Mouse (Mus musculus) adrenal gland, postnatal 36 days (tissue): Measurements from ENCODE around the gene Oit3. TPM values are rescaled to one million over a fixed set of nuclear protein-coding genes. Genes with fewer than 3 reads are reported as not detected.

Source experiments
- DNase-seq, 2 experiments: peaks; one replicate each; pipeline ENCODE4 v3.0.0; 2021; ENCODE audit warnings: mixed read lengths in 1 of 2
- long read RNA-seq, 2 experiments: library from polyadenylated mRNA; stranded (forward); transcript quantifications; one replicate each; pipeline ENCODE4 v2.0.0; 2021; ENCODE audit warnings: borderline sequencing depth in 2 of 2
- total RNA-seq, 2 experiments: library from RNA; stranded (reverse); gene quantifications; 2 replicates each; pipeline ENCODE4 v1.2.3; 2021

The Oit3 gene
- 1 to 10 TPM; 2.8 to 3.7 TPM for total RNA-seq
- long read RNA-seq, experiment 1 = 0 reads
- long read RNA-seq, experiment 2, partial matches to known transcripts = 0 of 3 reads
- long read RNA-seq, experiment 2, other reads (novel, unspliced or antisense) = 0 of 3 reads

DNA sequence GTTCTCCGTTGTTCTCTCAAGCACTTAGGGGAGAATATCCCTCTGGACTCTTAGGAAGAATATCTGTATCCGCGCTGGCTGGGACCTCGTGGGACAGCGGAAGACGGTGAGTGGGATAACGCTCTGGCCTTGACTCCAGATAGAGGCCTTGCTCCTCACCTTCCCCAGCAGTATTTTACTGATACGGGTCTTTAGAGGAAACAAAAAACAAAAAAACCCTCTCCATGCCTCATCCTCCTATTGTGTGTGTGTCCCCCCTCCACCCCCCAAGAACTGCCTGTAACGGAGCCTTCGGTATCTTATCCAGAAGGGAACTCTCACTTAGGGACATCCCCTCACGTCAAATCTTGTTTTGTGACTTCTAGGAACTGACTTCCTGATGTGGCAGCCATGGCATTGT, at the start of gene Oit3:
Gene Oit3 (minus strand): TSS at position 44 of the 400 bp plus-strand sequence.
- no peak for DNase-seq

DNA sequence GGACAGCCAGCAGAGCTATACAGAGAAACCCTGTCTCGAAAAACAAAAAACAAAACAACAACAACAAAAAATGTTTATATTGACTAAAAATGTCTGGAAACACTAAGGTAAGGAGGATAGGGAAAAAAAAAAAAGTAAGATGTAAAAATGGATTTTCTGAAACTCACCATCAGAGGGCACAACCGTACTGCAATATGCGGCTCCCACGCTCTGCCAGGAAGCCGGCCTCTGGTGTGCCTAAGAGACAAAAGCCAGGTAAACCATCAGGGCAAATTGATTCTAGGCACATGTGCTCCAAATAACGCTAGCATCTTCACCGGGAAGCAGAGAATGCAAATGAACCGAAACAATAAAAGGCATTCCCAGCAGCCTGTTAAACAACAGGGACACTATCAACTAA, 49.3 kb upstream of the Oit3 start:
- peak in 1 of 2 experiments; percentile 22 for DNase-seq

DNA sequence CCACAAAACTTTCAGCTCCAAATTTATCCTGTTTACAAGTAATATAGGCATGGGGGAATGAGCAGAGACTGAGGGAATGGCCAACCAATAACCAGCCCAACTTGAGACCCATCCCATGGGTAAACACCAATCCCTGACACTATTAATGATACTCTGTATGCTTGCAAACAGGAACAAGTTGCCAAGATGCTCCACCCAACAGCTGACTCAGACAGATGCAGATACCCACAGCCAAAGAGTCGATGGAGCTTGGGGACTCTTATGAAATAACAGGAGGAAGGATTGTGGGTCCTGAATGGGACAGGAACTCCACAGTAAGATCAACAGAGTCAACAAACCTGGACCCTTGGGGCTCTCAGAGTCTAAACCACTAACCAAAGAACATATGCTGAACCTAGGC, 47.8 kb upstream of the Oit3 start:
- no peak for DNase-seq

DNA sequence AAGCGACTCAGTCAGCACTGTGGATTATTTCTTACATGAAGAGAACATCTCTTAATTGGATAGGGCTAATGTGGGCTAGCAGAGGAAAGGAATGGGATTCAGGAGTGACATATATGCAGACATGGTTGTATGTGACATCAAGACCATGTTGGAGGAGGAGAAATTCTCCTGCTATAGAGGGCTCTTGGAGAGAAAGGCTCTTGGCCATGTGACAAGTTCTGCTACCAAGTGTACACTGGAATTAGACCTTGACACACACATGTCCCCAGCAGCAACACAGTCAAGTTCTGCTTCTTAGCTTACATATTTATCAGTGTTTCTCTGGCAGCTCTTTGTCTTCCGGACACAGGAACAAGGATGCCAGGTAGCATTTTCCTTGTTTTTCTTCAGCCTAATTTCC, 45.8 kb upstream of the Oit3 start:
- DNase-seq = no peak

DNA sequence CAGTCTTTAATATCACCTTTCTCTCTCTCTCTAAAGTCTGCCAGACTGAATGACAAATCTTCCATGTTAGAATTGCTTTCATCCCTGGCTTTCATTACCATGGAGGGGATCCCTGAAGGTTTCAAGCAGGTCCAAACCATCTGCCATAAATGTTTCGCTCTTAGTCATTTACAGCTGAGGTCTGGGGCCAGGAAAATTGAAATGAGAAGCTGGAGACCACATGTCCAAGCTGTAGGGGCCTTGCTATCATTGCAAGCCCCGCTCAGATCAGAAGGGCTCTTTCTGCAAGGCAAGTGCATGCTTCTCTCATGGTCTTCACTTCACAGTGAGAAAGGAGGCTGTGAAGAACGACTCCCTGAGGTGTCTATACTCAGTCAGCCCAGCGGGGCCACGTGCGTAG, 42.7 kb upstream of the Oit3 start:
- no peak for DNase-seq

DNA sequence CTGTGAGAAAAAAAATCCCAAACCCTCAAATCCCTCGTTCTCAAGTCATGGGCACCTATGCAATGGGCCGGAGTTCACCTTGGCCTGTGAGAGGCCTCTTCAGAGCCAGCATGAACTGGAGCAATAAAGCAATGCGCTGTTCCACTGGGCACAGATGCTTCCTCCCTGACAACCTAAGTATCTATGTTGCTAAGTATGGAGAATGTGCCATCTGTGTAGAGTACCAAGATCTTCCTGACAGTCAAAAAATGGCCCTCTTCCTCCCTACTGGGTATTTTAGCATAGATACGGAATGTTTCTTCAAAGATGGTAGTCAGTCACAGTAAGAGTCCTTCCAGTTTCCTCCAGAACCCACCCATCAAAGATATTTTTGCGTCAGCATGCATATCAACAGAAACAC, 39.8 kb upstream of the Oit3 start:
- DNase-seq = no peak

DNA sequence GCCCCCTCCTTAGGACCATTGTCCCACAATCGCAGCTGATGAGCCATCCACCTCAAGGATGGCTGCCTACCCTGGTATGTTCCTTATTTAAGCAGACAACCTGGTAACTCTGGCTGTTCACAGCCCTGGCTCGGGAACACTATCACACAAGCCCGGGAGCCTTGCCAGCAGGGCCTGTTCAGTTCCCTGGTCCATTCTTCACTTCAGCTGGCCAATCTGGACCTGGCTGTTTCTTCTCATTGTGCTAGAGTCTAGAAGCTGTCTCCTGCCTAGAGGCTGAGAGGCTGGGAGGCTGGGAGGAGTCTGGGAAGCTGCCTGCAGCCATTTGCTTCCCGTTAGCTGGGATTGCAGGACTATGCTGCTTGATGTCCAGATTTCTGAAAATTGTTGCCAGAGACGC, 28.9 kb upstream of the Oit3 start:
- no peak for DNase-seq

DNA sequence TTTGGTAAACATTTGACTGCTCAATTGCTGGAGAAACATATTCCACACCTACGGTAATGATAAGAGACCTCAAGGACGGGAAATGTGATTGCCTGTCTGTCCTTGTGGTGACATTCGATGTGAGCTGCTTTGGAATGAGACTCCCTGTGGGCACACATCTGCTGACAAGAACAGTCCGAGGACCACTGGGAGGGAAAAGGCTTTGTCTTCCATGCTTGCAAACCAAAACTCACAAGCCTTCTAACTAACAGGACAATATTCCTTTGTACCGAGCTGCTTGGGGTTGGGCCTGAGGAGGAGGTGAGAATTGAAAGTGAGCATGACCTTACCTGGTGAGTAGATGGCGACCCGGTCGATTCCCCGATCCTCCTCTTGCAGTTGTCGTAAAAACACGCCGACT, 25.7 kb upstream of the Oit3 start:
- DNase-seq = no peak

DNA sequence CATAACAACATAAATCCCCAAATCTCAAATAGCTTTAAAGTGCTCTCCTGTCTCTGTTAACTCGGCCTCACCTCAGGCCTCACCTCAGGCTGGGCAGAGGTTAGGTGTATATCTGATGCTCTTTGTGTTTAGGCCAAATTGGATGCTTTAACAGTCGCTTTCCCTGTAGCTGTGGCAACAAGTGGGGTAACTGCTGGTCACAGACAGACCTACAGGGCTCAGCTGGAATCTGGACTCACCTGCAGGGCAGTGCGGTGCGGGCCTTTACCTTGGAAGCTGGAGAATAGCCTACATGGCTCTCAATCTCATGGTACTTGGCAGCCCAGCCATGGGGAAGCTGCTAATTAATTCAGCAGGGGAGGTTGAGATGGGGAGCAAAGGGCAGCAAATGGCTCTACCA, 25.0 kb upstream of the Oit3 start:
- no peak for DNase-seq

DNA sequence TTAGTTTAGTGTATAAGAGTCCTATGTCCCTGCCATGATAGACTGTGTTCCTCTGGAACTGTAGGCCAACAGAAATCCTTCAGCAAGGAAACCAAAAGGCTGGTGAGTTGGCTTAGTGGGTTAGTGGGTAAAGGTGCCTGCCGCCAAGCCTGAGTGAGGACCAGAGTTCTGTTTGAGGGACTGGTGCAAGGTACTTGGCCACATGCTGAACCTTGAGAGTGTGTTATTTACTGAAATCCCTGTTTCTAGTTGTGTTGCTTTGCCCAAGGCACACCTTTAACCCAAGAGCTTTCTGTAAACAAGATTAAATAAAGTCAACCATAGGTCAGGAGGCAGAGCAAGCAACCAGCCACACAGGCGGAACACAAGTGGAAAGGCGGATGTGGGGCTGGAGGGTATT, 24.0 kb upstream of the Oit3 start:
- no peak for DNase-seq

DNA sequence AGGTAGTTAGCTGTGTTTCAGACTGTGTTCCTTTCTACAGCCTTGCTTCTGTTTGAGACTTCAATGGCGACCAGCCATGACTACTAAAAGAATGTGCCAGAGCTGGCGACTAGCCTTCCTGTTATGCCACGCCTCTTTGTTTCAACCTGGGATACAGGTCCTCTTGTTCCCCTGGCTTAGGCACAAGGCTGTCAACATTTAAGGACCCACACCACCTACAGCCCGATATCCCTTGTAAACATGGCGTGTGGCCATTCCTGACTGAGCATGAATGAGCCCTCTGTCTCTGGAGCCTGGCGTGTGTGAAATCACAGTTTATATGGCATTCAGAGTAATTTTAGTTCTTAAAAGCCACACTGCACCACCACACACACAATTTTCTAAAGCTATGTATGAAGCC, 20.7 kb upstream of the Oit3 start:
- DNase-seq = no peak

DNA sequence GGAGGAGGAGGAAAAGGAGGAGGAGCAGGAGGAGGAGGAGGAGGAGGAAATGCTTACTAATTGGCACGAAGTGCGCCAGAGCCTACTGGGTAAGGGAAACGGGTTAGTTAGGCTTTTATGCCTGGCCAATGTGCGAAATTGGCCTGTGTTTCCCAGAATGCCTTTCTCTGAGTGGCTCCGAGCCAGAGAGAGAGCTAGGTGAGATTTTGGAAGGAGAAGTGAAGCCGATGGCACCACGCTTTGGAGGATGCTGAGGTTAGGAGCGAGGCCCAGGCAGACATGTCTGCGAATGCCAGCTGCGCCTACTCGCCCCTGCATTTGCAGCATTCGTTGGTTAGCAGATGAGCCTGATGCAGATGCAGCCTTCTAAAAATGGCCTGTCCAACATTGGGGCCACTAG, 18.2 kb upstream of the Oit3 start:
- no peak for DNase-seq

DNA sequence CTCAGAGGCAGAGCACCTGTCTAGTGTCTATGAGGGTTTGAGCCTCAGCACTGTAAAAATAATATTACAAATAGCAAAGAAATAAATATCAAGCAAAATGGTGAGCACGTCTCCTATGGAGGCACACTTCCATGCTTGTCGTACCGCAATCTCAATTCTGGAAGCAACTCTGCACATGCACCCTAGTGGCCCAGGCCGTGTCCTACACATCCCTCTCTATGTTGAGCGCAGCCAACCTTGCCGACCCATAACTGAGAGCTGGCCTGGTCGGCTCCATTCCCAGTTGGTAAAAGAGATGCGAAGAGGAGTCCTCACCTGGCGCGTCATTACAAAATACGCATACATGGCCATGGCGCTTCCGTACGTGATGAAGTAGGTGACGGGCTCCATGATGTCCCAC, 13.1 kb upstream of the Oit3 start:
- no peak for DNase-seq

DNA sequence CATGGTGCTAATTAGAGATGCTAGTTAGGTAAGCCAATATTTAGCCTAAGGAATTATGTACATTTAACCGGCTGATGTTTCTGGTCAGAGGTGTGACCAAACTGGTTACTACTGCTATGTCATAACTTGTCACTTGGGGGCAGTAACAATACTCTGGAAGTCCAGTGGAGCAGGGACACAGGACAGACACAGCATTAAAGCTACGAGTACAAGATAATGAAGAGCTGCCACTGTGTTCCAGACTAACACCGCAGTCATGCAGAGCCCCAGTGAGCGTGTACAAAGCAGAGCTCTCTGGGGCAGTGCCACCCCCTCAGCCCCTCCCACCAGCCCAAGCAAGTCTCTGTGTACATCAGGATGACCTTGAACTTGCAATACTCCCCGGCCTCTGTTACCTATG, 10.3 kb upstream of the Oit3 start:
- peak in 1 of 2 experiments; percentile 28 for DNase-seq

DNA sequence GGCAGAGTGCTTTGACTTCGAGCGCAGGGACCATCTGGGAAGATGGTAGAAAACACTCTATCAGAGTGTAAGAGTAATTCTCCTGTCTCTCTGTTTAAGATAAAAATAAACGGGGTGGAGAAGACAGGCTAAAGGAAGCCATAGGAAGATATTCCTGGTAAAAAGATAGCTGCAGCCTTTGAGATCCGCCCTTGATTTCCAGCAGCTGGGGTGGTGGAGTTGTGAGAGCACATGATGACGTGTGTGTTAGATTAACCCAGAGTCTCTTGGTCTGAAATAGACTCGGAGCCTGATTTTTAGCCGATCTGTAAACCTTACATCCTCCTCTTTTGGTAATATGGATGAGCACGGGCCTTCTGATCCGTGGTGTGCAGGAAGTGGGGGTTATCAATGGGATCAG, 6.0 kb upstream of the Oit3 start:
- DNase-seq = no peak

DNA sequence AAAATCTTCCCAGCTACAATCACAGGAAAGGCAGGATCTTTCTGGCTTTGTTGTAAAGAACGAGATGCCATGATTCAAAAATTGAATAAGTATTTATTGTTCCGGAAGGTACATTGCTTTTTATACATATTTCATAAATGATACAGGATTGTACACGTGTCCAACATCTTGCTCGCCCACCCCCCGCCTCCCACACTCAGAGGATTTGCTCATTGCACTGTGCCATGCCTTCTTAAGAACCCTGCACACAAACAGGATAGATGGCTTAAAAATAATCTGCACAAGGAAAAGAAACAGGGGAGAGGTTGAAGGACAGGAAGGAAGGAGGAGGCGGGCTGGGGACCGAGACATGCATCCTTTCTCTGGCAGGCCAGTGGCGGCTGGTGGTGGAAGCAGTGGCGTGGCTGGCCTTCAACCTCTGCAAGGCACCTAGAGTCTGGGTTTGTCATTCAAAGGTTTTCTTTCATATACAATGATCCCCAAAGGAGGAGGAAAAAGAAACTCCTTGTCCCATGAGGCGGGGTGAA, 5.4 kb upstream of the Oit3 start:
- DNase-seq = peak; percentile 37 to 45

DNA sequence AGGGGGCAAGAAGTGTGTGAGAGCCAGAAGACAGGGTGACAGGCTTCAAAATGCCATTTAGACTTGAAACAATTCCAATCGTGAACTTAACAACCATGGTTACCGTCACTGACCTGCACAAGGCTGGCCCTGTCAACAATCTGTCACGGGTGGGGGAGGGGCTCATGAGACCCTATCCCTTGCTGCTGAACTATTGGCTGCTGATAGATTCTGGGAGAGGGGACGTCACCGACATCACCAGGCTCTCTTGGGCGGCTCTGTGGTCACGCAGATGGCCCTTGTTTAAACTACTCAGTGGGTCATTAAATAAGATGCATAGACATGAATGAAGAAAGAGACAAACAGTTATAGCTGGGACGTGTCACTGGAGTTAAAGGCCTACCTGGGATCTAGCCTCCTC, 3.1 kb upstream of the Oit3 start:
- DNase-seq = no peak

DNA sequence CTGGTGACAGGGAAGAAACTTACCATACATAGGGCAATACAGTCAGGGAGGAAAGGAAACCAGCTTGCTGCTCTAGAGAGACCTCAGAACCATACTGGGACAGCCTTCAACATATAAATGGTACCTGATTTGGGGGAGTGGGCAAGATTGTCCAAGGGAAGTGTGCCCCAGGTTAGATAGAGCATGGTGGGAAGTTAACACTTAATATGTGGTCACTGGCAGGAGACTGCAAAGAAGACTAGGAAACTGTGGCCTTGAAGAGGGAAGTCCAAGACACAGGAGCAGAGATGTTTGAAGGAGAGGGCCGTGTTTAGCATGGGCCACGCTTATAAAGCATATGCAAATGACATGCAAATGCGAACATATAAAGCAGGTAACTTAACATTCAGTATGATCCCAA, 2.5 kb upstream of the Oit3 start:
- DNase-seq = no peak

DNA sequence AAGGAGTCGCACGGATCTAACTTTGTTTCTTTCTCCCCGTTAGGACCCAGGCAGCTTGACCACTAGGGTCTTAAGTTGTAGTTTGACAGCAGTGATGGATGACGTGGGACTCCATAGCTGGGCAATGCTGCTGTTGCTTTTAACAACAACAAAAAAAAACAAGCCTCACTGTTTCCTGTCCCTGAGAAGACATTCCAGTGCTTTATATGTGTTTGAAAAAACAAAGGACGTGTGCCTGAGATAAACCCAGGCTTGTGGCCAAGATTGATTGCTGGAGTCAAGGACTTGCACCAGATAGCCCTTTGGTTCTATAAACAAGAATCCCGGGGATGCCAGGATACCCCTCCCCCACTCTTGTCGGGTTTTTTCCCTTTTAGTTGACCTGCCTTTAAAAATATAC, 1.6 kb upstream of the Oit3 start:
- peak; percentile 43 to 79 for DNase-seq

DNA sequence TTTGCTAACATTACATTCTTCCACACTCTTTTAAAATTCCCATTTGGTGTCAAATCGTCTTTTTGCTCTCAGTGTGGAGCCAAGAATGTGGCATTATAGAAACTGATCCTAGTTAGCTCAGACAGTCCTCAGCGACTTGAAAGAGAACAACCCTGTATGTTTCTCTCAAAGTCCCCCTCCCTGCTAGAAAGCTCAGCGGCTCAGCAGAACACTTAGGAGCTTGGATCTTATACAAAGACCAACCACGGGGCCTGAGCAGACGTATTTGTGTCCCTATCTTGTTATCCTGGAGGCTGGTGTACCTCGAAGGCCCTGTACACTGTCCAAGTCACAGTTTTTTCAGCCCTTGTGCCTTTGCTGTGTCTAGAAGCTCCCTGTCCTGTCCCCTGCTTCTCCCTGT, 1.4 kb downstream of the Oit3 start:
- no peak for DNase-seq

DNA sequence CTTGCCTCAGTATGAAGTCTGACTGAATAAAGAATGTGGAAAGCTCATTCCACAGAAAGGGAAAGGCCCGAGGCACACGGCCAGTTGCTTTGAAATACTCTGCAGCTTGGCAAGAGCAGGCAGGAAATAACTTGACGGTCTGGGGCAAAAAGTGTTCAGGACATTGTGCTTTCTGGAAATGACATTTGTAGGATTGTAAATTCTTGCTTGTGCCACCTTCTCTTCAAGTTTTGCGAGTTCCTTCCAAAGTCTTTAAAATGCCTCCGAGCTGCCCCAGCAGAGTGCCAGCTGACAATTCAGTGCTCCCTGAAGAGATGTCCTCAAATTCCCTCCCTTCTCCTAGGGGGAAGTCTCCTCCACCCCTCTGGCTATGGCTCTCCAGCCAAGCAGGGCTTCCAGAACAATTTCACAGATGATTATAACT, 2.1 kb downstream of the Oit3 start:
- DNase-seq = peak; percentile 36 to 64

DNA sequence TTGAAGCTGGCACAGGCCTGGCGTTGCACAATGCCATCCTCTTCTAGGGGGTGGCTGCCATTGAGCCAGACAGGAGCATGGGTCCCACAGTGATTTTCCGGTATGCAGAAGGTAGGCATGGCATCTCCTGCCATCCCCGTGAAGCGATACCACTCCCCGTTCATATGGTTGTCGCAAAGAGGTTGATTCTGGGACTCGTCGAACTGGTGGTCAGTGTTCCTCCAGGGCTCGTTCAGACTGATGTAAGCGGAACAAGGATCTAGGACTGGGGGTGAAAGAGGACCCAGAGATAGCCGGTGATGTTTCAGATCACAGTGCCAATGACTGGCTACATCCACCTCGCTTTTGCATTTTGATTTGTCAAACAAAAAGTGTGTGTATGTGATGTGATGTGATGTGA, 2.9 kb downstream of the Oit3 start:
- no peak for DNase-seq

DNA sequence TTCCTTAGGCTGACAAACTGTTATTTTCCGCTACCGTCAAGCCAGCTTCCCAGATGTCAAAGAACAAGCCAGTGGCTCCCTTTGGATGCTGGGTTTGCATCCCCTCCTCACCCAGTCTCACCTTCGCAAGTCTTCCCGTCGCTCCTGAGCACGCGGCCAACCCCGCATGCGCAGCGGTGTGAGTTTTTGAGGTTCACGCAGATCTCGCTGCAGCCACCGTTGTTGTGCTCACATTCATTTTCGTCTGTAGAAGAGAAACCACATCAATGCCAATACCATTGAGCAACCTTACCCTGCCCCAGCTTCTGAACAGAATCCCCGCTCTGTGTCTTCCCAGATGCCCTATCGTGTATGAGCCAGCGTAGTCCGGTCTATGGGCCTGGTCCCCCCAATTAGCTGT, 5.8 kb downstream of the Oit3 start:
- DNase-seq = no peak

DNA sequence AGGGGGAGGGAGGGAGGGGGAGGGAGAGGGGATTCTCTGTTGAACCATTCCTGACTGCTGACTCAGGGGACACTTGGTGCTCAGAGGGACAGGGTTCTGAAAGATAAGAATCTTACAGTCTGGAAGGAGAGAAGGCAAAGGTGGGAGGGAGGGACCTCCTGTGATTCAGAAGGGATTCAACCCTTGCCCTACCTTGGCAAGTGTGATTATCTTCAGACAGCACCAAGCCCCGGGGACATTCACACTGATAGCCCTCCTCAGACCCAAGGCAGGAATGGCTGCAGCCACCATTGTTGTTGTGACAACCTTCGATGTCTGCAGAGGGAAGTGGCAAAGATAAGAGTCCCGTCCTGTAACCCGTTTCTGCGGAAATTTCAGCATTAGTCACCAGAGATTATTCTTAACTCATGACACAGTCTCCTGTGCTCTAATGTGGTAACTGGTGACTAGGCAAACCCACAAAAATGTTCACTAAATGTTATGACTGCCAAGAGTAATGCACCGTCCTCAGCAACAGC, 10.8 kb downstream of the Oit3 start:
- peak; percentile 23 to 39 for DNase-seq
